Mouse (Mus musculus) gastrocnemius, postnatal 36 days (tissue): ENCODE results near the gene Aagab. TPM values are rescaled to one million over a fixed set of nuclear protein-coding genes. Genes with fewer than 3 reads are reported as not detected.

Experiments used
- DNase-seq, 2 experiments: peaks; one replicate each; pipeline ENCODE4 v3.0.0; 2022
- intact Hi-C: fragments of 180-260 bp; cut with DNase I; formaldehyde crosslinking; loops from one replicate; pipeline ENCODE4 v1.15.1; 2025
- total RNA-seq, 2 experiments: library from RNA; stranded (reverse); gene quantifications; 2 replicates each; pipeline ENCODE4 v1.2.3; 2021

Gene Aagab
- total RNA-seq, 2 experiments from 2014 or later = 10.9 TPM

DNA sequence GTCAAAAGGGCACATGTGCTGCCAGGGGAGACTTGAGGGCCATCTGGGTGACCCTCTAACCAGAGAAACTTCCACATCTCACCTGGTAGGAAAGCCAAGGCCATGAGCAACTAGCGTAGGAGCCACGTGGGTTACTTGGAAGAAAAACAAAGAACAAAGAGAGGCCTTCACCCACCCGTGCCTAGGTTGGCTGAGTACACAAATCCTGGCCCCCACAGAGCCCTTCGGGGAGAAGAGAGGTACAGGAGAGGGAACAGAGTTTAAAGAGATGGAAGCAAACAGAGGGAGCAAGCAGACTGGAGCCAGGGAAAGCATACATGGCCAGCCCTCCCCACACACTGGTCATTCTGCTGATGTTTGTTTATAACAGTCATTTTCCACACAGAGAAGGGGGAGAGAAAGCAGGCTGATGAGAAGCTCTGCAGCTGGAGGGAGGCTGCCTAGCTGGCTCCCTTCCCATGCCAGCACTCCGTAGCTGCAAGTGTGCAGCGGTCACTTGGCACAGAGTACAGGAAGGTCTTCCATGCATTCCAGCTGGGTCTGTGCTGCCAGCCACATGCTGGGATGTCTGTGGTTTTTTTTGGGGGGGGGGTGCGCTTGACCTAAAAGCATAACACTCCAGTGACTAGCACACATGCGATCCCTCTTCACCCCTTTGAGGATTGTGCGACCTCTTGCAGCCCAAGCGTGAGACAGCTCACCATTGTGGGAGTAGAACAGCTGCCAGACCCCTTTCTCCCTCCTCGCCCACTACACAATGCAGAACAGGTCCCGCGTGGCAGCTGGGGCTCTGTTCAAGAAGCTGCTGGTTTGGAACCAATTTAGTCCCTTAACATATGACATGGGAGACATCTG lies 62.6 kb downstream of the Aagab start:
- DNase-seq = no peak
- intact Hi-C loops = loop anchor here (2.0 to 5.0 kb wide), 2 partner anchors 37 to 92 kb away; partner anchors contain the start of gene Smad3

GRCm38 (mm10) chr9:63666612-63667372 lies 64.3 kb downstream of the Aagab start:
- DNase-seq = peak; percentile 56 to 63
- intact Hi-C loops = loop anchor here (2.0 to 5.0 kb wide), 2 partner anchors 16 to 36 kb away; no protein-coding TSS in a partner anchor

DNA sequence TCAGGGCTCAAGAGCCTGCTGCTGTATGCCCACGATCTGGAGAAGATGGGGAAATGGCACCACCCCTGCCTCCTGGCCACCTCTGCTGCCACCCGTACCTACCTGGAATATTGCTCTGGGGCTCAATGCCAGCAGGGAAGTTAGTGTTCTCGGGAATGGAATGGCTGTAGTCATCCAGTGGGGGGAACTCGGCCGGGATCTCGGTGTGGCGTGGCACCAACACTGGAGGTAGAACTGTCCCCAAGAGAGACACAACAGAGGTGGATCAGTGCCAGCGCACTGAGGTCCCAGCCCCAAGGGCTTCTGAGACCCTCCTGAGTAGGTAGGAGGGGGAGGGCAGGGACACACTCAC lies 64.9 kb downstream of the Aagab start:
- no peak for DNase-seq
- intact Hi-C loops = loop anchor here (2.0 to 5.0 kb wide), 2 partner anchors 17 to 35 kb away; no protein-coding TSS in a partner anchor

DNA sequence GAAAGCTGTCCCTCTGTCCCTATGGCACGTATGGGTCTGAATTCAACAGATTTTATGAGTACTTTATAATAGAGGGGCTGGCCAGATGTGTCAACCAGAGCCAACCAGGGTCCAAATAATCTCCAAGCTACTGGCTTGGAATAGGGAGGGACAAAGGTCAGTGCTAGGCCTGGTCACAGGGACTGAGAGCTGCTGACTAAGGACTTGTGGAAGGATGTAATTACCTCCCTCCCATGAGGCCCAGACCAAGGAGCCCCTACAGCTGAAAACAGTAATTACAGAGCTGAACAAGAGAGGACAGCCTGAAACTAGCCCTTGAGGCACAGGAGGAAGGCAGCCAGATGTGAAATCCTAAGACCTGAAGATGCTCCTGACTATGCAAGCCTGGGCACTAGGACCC lies 66.2 kb downstream of the Aagab start:
- DNase-seq = no peak
- intact Hi-C loops = loop anchor here (5.0 kb wide), 1 partner anchor 34 kb away; no protein-coding TSS in a partner anchor

GRCm38 (mm10) chr9:63669816-63670215 lies 67.4 kb downstream of the Aagab start:
- intact Hi-C loops = loop anchor here (5.0 kb wide), 1 partner anchor 32 kb away; no protein-coding TSS in a partner anchor
- DNase-seq = no peak

DNA sequence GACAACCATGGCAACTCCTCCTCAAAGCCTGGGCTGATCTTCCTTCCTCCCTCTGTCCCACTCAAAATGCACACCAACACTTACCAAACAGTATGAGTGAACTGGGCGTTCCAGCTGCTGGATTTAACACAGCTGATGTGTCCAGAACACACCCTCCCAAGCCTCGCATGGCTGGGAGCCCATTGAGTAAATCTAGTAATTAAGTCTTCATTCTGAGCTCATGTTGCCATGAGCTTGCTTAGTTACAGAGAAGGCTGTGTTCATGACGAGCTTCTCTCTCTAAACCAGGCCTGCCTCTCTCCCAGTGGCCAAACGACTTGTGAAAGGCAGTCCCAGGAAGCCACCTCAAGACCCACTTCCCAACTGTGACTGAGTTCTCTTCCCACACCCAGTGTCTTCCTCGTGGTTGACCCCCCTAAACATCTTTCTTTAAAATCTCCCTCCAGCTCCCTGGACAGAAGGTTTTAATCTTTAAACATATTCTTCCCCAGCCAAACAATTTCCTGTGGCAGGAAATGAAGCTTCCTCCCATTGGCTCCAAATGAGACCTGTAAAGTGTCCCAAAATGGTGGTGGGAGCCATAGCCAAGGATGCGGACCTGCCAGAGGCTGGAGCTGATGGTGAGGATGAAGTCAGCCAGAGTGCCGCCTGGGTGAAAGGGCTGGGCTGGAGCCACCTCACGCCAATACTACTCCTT lies 70.5 kb downstream of the Aagab start:
- intact Hi-C loops = no loop called here
- DNase-seq = peak in 1 of 2 experiments; percentile 54

DNA sequence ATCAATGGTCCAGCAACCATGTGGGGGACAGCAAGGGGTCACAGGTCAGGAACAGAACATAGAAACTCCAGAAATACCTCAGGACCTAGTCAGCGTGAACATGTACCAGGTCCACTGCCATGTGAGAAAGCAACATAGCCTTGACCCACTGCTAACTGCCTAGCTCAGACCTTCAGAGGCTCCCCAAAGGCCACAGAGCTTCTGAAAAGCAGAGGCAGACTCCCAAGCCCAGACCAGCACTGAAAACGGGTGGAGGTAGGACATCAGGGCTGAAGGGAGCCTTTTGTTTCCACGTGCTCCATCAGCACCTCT lies 71.0 kb downstream of the Aagab start:
- DNase-seq = no peak
- intact Hi-C loops = no loop called here

DNA sequence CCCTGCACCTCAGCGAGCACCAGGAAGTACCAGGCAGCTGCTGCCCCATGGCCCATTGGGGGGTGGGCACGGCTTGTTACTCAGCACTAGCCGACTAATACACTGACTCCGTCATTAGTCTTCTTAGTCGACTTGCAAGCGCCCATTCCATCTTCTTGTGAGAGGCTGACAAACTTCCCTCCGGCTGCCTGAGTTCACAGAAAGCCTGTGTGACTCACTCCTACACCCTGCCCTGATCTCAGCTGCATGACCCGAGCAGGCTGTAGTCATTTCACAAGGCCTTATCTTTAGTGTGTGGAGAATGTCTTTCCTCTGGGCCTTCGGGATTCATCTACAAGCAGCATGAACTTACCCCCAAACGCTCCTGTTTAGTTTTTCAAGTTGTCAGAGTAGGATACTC lies 72.2 kb downstream of the Aagab start:
- no peak for DNase-seq

GRCm38 (mm10) chr9:63677621-63678020 lies 75.2 kb downstream of the Aagab start:
- DNase-seq = no peak
- intact Hi-C loops = no loop called here

More for the DNA sequence above, 72.2 kb downstream of the Aagab start:
- intact Hi-C loops = no loop called here

DNA sequence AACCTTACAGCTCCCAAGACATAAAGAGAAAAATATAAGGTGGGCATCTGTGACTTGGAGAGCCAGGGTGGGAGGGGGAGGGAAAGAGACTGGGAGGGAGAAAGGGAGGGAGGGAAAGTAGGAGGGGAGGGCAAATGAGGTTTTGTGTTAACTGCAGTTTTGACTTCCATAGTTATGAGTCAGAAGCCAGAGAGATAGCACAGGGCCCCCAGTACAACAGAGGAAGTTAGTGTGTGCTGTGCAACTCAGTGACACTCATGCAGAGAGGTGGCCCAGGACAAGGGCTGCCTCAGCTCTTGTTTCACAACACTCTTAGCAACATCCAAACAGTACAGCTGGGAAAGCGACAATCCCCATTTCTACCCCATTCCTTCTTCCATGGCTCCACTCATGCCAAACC lies 75.6 kb downstream of the Aagab start:
- intact Hi-C loops = no loop called here
- no peak for DNase-seq

DNA sequence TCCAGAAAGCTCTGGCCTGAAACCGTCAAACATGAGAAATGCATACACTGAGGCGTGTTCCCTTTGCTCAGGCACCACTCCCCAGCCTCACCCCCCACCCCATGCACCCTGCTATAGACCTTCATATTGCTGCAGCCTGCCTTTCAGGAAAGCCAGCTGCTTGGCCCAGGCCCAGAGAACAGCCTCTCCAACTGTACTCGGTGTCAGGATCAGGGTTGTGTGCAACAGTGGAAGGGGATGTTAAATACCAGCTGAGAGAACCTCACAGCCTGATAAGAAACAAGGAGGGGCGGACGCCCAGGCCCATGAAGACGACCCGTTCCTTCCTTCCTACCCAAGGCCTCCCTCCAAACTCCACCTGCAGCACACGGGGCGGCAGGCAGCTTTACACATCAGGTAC lies 79.8 kb downstream of the Aagab start:
- intact Hi-C loops = no loop called here
- no peak for DNase-seq

- intact Hi-C loops = no loop called here
- DNase-seq = no peak
Observed at GRCm38 (mm10) chr9:63682943-63683342, 80.5 kb downstream of the Aagab start.

DNA sequence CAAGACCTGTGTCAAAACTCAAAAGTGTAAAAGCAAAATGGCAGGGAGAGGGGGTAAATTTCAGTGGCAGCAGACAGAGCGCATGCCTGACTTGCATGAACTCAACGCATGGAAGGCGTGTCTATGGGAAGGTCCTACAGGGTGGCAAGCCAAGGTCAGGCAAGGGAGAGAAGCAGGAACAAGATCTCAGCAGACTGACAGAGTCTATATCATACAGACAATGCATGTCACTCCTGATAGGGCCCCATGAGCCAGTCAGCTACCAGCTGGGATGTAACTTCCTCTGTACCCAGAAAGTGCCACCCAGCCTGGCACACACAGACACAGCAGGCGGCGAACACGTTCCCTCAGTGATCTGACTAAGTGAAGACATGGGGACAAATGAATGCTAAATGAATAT lies 81.8 kb downstream of the Aagab start:
- intact Hi-C loops = no loop called here
- DNase-seq = no peak

DNA sequence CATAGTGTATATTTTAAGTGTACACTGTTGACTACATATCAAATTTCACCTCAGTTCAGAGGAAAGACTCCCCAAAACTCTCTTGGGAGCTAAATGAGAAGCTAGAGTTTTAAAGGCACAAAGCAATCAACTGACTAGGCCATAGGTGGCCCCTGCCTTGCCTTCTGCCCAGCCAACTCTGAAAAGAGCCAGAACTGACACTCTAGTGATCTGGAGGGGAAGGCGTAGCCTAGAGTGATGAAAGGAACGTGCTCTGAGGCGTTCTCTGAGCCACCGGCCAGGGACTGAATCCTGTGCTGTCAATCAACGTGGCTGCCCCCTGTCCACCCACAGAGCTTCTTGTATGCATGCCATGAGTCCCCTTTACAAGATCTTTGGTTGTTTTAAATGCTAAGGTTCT lies 82.9 kb downstream of the Aagab start:
- intact Hi-C loops = no loop called here
- no peak for DNase-seq

GRCm38 (mm10) chr9:63687413-63688015 lies 85.1 kb downstream of the Aagab start:
- DNase-seq = no peak
- intact Hi-C loops = no loop called here

DNA sequence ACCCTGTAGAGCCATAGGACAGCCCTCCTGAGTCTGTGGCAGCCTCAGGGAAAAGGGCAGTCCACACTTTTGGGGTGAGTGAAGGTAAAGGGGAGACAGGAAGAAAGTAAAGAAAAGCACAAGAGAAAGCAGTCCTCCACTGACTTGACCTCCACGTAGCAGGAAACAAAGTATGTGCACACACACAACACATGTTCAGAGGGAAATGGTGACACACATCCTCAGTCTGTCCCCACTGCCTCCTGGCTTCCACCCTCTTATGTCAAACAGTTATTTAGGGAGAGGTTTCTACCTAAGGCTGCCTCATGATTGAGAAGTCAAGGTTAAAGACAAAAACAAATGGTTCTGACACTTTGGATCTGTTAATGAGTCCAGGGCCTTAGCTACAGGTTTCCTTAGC lies 88.1 kb downstream of the Aagab start:
- no peak for DNase-seq
- intact Hi-C loops = no loop called here

DNA sequence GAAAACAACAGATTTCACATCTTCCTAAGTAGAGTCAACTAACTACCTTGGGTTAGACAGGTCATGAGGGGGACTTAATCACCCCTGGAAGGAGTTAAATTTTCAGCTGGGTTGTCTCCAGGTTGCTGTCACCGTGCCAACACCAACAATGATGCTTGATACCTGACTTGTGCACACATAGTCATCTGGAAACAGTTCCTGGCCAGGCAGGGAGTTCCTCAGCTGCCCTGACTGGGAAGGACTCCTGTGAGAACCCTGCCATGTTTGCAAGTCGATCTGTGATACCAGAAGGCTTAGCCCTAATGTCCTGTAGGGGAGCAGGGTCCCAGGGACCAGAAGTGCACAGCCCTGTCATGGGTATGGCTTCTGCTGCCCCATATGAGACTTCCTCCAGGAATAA lies 89.5 kb downstream of the Aagab start:
- intact Hi-C loops = no loop called here
- no peak for DNase-seq
